Mouse (Mus musculus): ENCODE results near the gene Orai1. TPM values are rescaled to one million over a fixed set of nuclear protein-coding genes. Genes with fewer than 3 reads are reported as not detected.

Orai1 gene
- 80.0 and 83.2 TPM in 2 replicates for polyA plus RNA-seq (2012; rRNA removed)

GRCm38 (mm10) chr5:123014753-123015701 is at the start of gene Orai1:
Gene Orai1, plus strand, starts transcription at chr5:123015074.

DNA sequence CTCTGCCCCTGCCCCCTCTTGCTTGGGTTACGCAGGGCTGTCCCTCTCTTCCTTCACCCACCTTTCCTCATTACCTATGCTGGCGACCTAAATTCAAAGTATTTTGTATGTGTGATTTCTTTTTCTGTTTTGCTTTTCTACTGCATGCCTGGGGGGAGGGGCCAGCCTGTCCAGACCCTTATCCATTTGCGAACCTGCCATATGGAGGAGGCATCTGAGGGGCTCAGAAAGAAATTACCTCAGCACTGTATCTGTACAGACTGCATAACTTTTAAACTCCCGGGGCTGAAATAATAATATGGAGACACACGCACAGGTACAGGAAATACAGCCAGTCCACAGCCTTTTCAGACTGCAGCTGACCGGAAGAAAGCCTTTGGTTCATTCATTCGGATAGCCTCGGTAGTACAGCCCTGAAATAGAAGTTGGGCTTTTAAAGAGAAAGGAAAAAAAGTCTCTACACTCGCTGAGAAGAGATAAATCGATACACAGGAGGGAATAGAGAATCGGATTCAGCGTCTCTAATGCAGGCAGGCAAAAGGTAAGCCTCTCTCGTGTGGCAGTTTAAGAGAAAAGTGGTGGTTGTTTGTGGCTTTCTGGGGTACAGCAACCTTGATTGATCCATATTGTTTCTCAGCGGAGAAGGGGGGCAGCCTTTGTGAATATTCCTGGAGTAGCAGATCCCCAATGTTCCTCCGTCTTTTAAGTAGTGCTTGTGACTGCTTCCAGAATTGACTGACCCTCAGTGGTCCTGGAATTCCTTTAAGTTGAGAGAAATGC is 25.1 kb upstream of the Orai1 start, which contains the start of gene Kdm2b:
TSS of gene Kdm2b (minus strand) at position 273 of the 780 bp plus-strand sequence.

DNA sequence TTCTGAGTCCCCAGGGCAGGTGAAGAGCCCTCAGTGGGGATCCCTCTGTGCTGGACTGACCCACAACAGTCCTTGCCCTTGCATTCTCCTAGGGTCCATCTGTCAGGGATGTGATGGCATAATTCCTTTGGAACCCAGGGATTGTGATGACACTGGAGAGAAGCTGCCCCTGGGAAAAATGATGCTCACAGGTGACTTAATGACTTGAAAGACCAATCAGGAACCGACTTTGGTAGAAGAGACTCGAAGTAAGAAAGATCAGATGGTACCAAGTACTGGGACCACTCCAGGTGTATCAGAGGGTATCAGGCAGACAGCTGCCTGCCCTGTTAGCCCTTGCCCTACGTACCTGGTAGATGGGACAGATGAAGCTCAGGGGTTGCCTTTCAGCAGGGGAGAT is 32.0 kb downstream of the Orai1 start, which contains the start of gene Morn3:
TSS of gene Morn3 (minus strand) at position 101 of the 400 bp plus-strand sequence.

DNA sequence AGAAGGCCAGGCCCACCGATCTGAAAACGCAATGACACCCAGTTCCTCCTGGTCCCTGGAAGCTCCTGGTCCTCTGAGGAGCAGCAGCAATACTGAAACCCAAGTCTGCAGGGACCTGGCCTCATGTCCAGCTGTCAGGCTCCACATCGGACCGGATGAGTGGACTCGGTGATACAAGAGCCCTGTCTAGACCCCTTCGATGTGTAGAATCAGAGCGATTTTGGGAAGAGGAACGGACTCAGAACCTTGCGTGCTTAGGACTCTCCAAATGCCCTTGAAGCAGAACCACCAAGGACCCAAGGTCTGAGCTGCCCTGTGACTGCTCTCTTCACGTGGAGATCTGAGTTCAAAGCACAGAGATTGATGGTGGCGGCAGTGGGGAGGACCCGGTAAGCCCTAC is 53.2 kb downstream of the Orai1 start, which contains the start of gene Tmem120b:
TSS of gene Tmem120b (plus strand) at position 301 of the 400 bp plus-strand sequence.

Other genes starting within 250 kb of the Orai1 start
- 89.8 and 92.7 TPM in 2 replicates for gene Camkk2, start 235.7 kb upstream of the Orai1 start, polyA plus RNA-seq (2012; rRNA removed)
- 332 and 419 TPM in 2 replicates for gene Anapc5, start 193.7 kb upstream of the Orai1 start, polyA plus RNA-seq (2012; rRNA removed)
- gene Rnf34, start 165.0 kb upstream of the Orai1 start, polyA plus RNA-seq (2012; rRNA removed) = 9.2 and 16.0 TPM in 2 replicates
- gene Kdm2b, start 25.3 kb upstream of the Orai1 start, polyA plus RNA-seq (2012; rRNA removed) = 31.9 and 36.7 TPM in 2 replicates
- 1.2 and 2.2 TPM in 2 replicates for gene Morn3, start 31.9 kb downstream of the Orai1 start, polyA plus RNA-seq (2012; rRNA removed)
- 10.8 and 12.7 TPM in 2 replicates for gene Tmem120b, start 53.3 kb downstream of the Orai1 start, polyA plus RNA-seq (2012; rRNA removed)
- gene Rhof, start 117.6 kb downstream of the Orai1 start, polyA plus RNA-seq (2012; rRNA removed) = 4.9 and 5.2 TPM in 2 replicates
- 9.2 and 11.2 TPM in 2 replicates for gene Setd1b, start 127.1 kb downstream of the Orai1 start, polyA plus RNA-seq (2012; rRNA removed)
- 44.5 and 46.3 TPM in 2 replicates for gene Psmd9, start 154.3 kb downstream of the Orai1 start, polyA plus RNA-seq (2012; rRNA removed)
- 1.6 and 4.9 TPM in 2 replicates for gene Hpd, start 167.7 kb downstream of the Orai1 start, polyA plus RNA-seq (2012; rRNA removed)
- gene Wdr66, start 237.0 kb downstream of the Orai1 start, polyA plus RNA-seq (2012; rRNA removed) = 3.5 and 4.5 TPM in 2 replicates

All from ovary, adult 2 months (tissue).